Mouse (Mus musculus): ENCODE measurements at regions not wholly inside any gene's neighbourhood (a gene's known extent, or its start where the extent isn't known, plus 50 kb on each side); places are given as distances from the start of the nearest gene placed in this dataset.

DNA sequence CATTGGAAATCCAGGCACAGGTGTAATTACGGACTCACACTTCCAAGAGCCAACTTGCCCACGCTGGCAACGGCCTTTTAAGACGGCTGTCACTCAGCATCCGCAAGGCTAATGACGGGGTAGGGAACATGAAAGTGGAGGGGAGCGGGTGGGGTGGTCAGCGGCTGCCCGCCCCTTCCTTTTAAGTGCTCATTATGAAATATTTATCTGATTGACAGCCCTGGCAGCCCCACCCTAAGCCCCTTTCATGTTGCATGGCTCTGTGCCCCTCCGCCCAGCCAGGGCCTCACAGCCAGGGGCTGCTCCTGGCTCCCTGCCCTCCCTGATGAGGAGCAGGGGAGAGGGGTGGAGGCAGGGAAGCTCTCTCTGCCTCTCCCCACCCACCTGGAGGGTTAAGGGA lies 150.9 kb downstream of the Bmp7 start:
- H3K36me3 ChIP-seq (ENCODE audit: control insufficient read depth, insufficient read depth) = no peaks in the 10 kb centered on the region
- H3K79me2 ChIP-seq (ENCODE audit: control insufficient read depth, insufficient read depth) = no peaks in the 10 kb centered on the region
- H3K4me3 ChIP-seq (ENCODE audit: insufficient read depth, poor library complexity, severe bottlenecking) = no peak overlapping the region
- TF ChIP-seq CEBPB (IDR thresholded peaks at IDR 0.05; ENCODE audit: low read depth) (no peak), FOSL1 (IDR thresholded peaks at IDR 0.05; ENCODE audit: insufficient read depth, low read length, poor library complexity, severe bottlenecking) (no peak), MAX (IDR thresholded peaks at IDR 0.05) (no peak), MYOD1 (IDR thresholded peaks at IDR 0.05; ENCODE audit: control insufficient read depth, insufficient read length, low read depth) (no peak), CTCF (IDR thresholded peaks at IDR 0.05; ENCODE audit: control insufficient read depth, insufficient read depth, insufficient read length) (no peak), MYOG (IDR thresholded peaks at IDR 0.05; ENCODE audit: control insufficient read depth, extremely low read depth, insufficient read length) (no peak), USF1 (IDR thresholded peaks at IDR 0.05; ENCODE audit: low read depth) (no peak)
- H3K79me3 ChIP-seq (ENCODE audit: low read depth) = no peaks in the 10 kb centered on the region
- peaks cover 7% of the 10 kb centered on the region for H3K27me3 ChIP-seq (ENCODE audit: control insufficient read depth, insufficient read depth, insufficient read length)
- no peak overlapping the region for H3ac ChIP-seq (ENCODE audit: control insufficient read depth, insufficient read length, low read depth)

DNA sequence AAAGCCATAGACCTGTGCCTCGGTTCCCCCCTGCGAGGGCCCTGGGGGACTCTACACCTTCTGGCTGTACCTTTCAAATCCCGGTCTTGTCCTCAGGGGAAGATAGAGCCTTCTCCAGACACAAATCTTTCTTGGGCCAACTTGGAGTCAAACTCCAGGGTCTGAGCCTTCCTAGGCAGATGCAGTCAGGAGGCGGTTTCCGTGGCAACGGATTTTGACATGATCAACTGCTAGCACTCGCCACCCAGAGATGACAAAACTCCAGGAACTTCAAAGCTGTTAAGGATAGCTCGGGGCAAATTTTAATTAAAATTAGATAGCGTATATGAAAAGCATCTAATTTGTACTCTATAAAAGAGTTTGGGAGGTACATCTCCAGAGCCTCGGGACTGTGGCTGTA lies 147.6 kb downstream of the Bmp7 start:
- Histone ChIP-seq H3K79me3 (ENCODE audit: low read depth) (no peaks in the 10 kb centered on the region), H3K36me3 (ENCODE audit: control insufficient read depth, insufficient read depth) (no peaks in the 10 kb centered on the region), H3K79me2 (ENCODE audit: control insufficient read depth, insufficient read depth) (no peaks in the 10 kb centered on the region), H3ac (ENCODE audit: control insufficient read depth, insufficient read length, low read depth) (no peak overlapping the region), H3K4me3 (ENCODE audit: insufficient read depth, poor library complexity, severe bottlenecking) (no peak overlapping the region), H3K27me3 (ENCODE audit: control insufficient read depth, insufficient read depth, insufficient read length) (peaks cover 7% of the 10 kb centered on the region)
- TF ChIP-seq CTCF (IDR thresholded peaks at IDR 0.05; ENCODE audit: control insufficient read depth, insufficient read depth, insufficient read length) (no peak), FOSL1 (IDR thresholded peaks at IDR 0.05; ENCODE audit: insufficient read depth, low read length, poor library complexity, severe bottlenecking) (no peak), MYOD1 (IDR thresholded peaks at IDR 0.05; ENCODE audit: control insufficient read depth, insufficient read length, low read depth) (no peak), MAX (IDR thresholded peaks at IDR 0.05) (no peak), USF1 (IDR thresholded peaks at IDR 0.05; ENCODE audit: low read depth) (no peak), MYOG (IDR thresholded peaks at IDR 0.05; ENCODE audit: control insufficient read depth, extremely low read depth, insufficient read length) (no peak), CEBPB (IDR thresholded peaks at IDR 0.05; ENCODE audit: low read depth) (no peak)

DNA sequence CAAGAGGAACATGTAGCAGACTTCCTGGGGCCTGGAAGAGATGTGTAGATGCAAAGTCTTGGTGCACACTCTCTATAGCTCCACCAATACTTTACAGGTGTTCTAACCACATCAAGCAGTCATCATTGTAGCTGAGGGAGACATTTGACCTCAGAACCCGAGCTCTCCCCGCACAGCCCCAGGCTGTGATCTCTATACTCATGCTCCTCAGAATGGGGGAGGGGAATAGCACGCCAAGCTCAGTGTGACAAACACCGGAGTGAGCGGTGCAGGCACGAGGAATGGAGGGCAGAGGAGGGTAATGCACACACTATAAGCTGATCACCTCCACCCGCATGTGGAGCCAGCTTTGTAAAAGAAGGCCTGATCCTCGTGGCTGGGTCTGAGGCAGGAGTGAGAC lies 146.1 kb downstream of the Bmp7 start:
- Histone ChIP-seq H3ac (ENCODE audit: control insufficient read depth, insufficient read length, low read depth) (no peak overlapping the region), H3K36me3 (ENCODE audit: control insufficient read depth, insufficient read depth) (no peaks in the 10 kb centered on the region), H3K4me3 (ENCODE audit: insufficient read depth, poor library complexity, severe bottlenecking) (no peak overlapping the region), H3K79me2 (ENCODE audit: control insufficient read depth, insufficient read depth) (no peaks in the 10 kb centered on the region), H3K27me3 (ENCODE audit: control insufficient read depth, insufficient read depth, insufficient read length) (peaks cover 4% of the 10 kb centered on the region), H3K79me3 (ENCODE audit: low read depth) (no peaks in the 10 kb centered on the region)
- TF ChIP-seq FOSL1 (IDR thresholded peaks at IDR 0.05; ENCODE audit: insufficient read depth, low read length, poor library complexity, severe bottlenecking) (no peak), MYOD1 (IDR thresholded peaks at IDR 0.05; ENCODE audit: control insufficient read depth, insufficient read length, low read depth) (no peak), CEBPB (IDR thresholded peaks at IDR 0.05; ENCODE audit: low read depth) (no peak), USF1 (IDR thresholded peaks at IDR 0.05; ENCODE audit: low read depth) (no peak), CTCF (IDR thresholded peaks at IDR 0.05; ENCODE audit: control insufficient read depth, insufficient read depth, insufficient read length) (no peak), MAX (IDR thresholded peaks at IDR 0.05) (no peak), MYOG (IDR thresholded peaks at IDR 0.05; ENCODE audit: control insufficient read depth, extremely low read depth, insufficient read length) (no peak)

DNA sequence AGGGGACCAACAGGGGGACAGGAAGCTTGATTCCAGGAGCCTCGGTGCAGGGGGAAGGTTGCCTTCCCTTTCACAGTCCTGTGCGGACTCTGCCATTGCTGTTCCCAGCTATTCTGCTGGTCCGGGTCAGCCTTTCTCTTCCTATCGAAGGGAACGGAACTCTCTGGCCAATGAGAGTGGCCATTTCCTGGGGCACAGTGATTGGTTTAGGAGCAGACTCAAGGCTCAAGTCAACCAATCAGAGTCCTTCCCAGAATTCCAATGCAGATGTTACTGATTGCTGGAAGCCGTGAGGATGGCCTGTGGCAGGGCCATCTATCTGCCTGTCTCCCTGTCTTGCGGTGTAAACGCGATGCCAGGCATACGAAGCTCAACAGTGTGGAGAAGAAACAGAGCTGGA lies 145.3 kb downstream of the Bmp7 start:
- Histone ChIP-seq H3K4me3 (ENCODE audit: insufficient read depth, poor library complexity, severe bottlenecking) (no peak overlapping the region), H3K27me3 (ENCODE audit: control insufficient read depth, insufficient read depth, insufficient read length) (peaks cover 4% of the 10 kb centered on the region), H3ac (ENCODE audit: control insufficient read depth, insufficient read length, low read depth) (no peak overlapping the region), H3K79me3 (ENCODE audit: low read depth) (no peaks in the 10 kb centered on the region), H3K79me2 (ENCODE audit: control insufficient read depth, insufficient read depth) (no peaks in the 10 kb centered on the region), H3K36me3 (ENCODE audit: control insufficient read depth, insufficient read depth) (no peaks in the 10 kb centered on the region)
- TF ChIP-seq MAX (IDR thresholded peaks at IDR 0.05) (no peak), CTCF (IDR thresholded peaks at IDR 0.05; ENCODE audit: control insufficient read depth, insufficient read depth, insufficient read length) (no peak), USF1 (IDR thresholded peaks at IDR 0.05; ENCODE audit: low read depth) (no peak)

DNA sequence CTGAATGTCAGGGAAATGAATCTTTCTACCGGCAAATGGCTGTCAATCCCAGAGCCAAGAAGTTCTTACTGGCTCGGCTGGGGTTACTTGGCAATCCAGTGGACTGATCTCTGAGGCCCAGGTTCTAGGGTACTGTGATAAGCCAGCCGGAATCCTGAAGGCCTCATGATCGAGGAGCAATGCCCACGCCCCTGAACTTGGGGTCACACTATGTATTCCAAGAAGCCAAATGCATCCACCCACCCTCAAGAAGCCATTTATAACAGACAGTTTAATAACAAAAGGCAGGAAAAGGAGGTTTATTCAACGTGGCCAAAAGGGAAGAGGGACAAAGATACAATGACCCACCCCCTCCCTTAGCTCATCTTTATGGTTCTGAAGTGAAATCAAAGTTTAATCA lies 144.0 kb downstream of the Bmp7 start:
- TF ChIP-seq MYOD1 (IDR thresholded peaks at IDR 0.05; ENCODE audit: control insufficient read depth, insufficient read length, low read depth) (no peak), CEBPB (IDR thresholded peaks at IDR 0.05; ENCODE audit: low read depth) (no peak)
- H3ac ChIP-seq (ENCODE audit: control insufficient read depth, insufficient read length, low read depth) = no peak overlapping the region
- H3K36me3 ChIP-seq (ENCODE audit: control insufficient read depth, insufficient read depth) = no peaks in the 10 kb centered on the region
- H3K4me3 ChIP-seq (ENCODE audit: insufficient read depth, poor library complexity, severe bottlenecking) = no peak overlapping the region
- no peaks in the 10 kb centered on the region for H3K79me3 ChIP-seq (ENCODE audit: low read depth)
- H3K27me3 ChIP-seq (ENCODE audit: control insufficient read depth, insufficient read depth, insufficient read length) = no peaks in the 10 kb centered on the region
- H3K79me2 ChIP-seq (ENCODE audit: control insufficient read depth, insufficient read depth) = no peaks in the 10 kb centered on the region

DNA sequence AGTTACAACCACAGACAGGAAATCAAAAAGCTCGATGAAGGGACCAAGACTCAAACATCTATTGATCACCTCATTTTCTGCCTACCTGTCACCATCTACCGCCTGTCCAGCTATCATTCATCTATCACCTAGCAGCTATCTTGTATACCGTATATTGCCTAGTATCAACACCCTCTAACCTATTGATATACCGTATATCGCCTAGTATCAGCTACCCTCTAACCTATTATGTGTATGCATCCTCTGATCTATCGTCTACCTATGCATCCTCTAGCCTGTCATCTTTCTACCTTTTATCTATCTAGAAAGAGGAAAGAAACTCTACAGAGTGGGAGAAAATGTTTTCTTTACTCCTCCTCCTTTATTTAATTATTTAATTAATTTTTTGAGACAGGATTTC lies 143.2 kb downstream of the Bmp7 start:
- Histone ChIP-seq H3ac (ENCODE audit: control insufficient read depth, insufficient read length, low read depth) (no peak overlapping the region), H3K36me3 (ENCODE audit: control insufficient read depth, insufficient read depth) (no peaks in the 10 kb centered on the region), H3K79me2 (ENCODE audit: control insufficient read depth, insufficient read depth) (no peaks in the 10 kb centered on the region), H3K79me3 (ENCODE audit: low read depth) (no peaks in the 10 kb centered on the region), H3K4me3 (ENCODE audit: insufficient read depth, poor library complexity, severe bottlenecking) (no peak overlapping the region), H3K27me3 (ENCODE audit: control insufficient read depth, insufficient read depth, insufficient read length) (no peaks in the 10 kb centered on the region)
- no peak for TF ChIP-seq MAX (IDR thresholded peaks at IDR 0.05)
- no peak for TF ChIP-seq USF1 (IDR thresholded peaks at IDR 0.05; ENCODE audit: low read depth)
- no peak for TF ChIP-seq MYOD1 (IDR thresholded peaks at IDR 0.05; ENCODE audit: control insufficient read depth, insufficient read length, low read depth)
- TF ChIP-seq FOSL1 (IDR thresholded peaks at IDR 0.05; ENCODE audit: insufficient read depth, low read length, poor library complexity, severe bottlenecking) = no peak
- no peak for TF ChIP-seq MYOG (IDR thresholded peaks at IDR 0.05; ENCODE audit: control insufficient read depth, extremely low read depth, insufficient read length)
- no peak for TF ChIP-seq CEBPB (IDR thresholded peaks at IDR 0.05; ENCODE audit: low read depth)
- no peak for TF ChIP-seq CTCF (IDR thresholded peaks at IDR 0.05; ENCODE audit: control insufficient read depth, insufficient read depth, insufficient read length)

Measured in C2C12 (cell line).